Mouse (Mus musculus) thymus, postnatal 14 days (tissue): Measurements from ENCODE around the gene Ptprf.

ENCODE experiments used
- DNase-seq: peaks from one replicate; pipeline ENCODE4 v3.0.0; 2021

Gene Ptprf

DNA sequence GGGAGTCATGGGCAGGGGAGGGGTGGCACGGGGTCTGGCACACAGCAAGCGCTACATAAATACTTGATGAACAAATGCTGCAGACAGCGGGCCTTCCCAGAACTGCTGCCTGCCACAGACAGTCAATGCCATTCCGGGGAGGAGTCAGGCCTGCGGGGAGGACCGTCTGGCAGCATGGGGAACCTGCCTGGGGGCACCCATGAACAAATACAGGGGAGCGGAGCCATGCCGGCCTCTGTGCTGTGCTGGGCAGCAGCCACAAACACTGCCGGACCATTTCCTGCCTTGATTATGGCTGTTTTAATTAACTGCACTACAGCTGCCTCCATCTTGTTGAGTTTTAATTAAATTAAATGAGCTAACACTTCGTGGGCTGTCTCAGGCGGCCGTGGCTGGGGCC, 35.0 kb downstream of the Ptprf start:
- DNase-seq, result peak; percentile 38

DNA sequence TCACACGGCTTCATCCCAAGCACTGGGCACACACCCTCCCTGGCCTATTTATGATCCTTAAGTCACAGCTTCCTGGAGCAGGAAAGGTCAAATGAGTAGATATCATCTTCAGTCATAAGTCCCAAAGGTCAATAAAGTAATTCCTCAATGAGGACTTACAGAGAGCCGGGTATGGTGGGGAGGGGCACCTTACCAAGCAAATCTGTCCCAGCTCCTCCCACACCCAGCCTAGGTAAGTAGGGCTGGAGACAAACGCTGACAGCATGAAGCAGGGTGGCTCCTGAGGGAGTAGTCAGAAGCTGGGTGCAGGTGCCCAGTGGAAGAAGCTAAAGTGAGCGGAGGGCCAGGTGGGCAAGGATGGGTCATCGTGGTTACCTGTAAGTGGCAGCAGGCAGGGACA, 36.3 kb downstream of the Ptprf start:
- DNase-seq, result no peak

DNA sequence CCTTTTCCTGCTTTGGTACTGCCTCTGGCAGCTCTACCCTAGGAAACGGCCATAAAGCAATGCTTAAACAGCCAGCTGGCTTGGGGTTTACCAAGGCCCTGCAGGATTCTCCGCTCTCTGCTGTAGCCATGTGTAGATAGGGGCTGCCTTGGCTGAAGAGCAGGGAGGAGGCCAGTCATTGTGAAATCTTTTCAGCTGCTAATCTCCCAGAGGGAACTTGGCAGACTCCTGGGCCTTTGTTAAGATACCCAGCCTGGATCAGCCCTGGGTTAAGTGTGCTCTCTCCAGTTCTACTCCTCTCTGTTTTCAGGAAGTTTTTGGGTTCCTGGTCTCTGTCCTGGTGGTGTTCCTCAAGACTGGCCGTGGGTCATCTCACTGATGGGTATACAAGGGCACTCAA, 43.9 kb downstream of the Ptprf start:
- no peak for DNase-seq

DNA sequence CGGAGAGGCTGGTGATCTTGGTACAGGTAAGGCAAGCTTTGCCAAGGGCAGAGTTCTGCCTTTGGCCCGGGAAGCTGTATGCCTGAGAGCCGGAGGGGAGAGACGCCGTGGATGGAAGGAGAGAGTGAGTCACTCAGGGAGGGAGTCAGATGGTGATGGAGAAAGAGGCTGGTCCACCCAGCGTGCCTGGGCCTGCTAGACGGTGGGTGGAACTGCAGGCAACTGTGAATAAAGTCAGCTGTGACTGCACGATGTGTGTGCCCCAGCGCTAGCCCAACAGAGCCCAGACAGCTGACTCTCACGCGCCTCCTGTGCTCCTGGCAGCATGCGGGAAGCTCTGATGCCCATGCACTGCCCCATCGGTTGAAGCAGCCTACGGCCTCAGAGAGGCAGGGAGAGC, 45.4 kb downstream of the Ptprf start:
- DNase-seq, result no peak

DNA sequence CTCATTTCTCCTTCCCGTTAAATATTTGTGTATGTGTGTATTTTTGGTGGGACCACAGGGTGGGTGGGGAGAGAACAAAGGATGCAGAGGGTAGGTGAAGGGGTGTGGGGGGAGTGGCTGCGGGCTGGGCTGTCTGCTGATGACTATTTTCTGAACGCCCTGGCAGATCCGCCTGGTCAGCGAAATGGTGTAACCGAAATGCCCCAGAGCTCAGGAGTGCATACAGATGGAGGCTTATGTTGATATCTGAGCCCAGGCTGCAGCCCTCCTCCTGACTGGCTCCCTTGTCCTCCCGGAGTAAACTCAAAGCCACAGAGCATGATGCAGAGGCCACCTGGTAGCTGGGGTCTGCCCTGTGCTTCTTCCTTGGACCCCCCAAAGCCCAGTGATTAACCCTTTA, 47.4 kb downstream of the Ptprf start:
- DNase-seq, result no peak

DNA sequence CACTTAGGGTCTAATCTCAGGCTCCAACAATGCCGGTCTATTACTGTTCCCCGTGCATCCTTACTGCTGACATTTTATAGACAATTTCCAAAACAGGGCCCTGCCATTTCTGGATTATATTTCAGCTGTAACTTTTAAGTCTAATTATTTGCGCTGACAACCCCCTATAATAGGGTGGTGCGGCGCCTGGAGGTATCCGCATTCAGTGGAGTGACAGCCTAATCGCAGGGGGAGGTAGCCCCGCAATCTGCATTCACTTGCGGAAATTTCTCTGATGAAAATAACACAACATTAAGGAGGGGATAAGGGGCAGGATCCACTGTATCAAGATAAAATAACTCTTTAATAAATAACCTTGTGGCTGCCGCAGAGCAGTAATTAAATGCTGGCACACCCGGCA, 47.9 kb downstream of the Ptprf start:
- DNase-seq, result no peak

DNA sequence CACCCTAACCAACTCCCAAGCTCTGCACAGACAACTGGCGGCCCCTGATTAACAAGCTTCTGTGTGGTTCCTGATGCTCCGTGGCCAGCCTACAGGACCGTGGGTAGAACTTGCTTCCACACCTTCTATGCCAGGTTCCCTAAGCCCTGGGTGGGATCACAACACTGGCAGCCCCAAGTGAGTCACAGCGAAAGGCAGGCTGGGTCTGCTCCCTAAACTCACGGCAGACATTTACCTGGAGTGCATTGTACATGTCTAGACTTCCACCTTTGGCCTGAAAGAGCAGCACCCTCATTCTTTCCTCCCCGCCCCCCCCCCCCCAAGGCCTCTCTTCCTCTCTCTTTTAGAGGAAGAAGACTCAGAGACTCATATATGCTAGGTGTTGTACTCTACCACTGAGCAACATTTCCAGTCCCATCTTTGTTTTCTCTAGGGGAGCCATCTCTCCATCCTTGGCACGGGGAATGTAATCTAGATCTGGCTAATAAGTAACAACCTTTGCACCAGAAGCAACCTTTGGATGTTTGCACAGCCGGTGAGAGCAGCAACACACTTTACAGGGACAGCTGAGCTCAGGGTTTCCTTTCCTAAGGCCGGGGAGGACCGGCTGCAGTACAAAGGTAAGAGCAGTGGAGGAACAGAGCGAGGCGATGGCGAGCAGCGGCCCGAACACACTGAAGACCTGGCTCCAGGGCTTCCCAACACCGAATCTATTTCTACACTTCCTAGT, 51.1 kb downstream of the Ptprf start:
- DNase-seq, result no peak

DNA sequence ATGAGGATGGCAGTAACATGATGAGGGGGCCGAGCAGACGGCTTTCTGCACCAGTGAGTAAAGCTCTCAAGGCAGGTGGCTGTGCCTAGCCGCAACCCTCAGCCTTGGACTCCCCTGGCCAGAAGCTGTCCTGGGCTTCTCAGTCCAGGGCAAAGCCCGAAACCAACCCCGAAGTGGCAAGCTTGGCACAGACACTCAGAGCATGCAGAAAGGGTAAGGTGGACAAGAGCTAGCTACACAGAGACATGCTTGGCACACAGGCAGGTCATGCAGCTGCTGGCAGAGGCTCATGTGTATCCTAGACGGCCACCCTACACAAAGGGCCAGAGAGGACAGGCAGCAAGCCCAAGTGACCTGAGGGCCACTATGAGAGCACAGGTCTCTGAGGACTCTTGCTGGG, 52.5 kb downstream of the Ptprf start:
- no peak for DNase-seq

DNA sequence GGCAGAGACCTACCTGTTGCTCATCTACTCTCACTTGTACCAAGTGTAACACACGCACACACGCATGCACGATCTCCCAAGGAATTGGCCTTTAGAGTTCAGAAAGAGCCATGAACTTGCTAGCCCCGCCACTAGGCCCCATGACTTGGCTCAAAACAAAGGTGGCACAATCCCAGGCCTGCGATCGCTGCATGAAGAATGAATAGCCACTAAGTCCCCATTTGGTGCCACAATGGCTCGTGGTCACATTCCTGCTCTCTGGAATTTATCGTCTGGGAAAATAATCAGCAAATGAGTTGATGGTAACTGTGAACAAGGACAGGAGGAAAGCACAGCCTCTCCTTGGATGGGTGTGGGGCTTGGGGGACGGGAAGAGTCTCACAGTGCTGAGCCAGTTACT, 54.3 kb downstream of the Ptprf start:
- no peak for DNase-seq

DNA sequence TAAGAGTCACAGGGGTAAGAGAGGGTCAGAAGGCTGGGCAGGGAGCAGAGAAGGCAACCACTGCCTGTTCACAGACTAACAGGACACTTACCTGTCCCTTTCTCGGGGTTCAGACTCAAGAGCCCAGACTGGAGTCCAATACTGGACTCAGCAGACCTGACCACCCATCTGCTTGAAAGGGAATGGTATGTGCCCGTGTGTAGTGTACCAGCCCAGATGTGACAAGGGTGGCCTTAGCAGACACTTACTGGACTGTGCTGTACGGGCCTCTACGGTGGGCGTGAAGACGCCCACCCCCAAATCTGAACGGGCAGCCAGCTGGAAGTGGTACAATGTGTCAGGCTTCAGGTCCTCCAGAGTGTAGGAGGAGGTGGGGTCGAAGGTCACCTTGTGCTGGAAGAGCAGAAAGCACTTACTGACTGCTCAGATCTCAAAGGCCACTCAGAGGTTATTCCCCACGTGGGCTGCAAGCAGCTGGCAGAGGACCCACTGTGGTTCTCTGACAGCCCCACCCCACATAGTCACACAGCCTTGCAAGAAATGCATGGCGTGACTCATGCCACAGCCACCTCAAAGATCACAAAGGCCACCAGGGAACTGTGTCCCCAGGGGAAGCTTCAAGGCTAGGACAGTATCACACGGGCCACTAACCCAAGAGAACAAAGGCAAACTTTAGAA, 56.4 kb downstream of the Ptprf start:
- no peak for DNase-seq

DNA sequence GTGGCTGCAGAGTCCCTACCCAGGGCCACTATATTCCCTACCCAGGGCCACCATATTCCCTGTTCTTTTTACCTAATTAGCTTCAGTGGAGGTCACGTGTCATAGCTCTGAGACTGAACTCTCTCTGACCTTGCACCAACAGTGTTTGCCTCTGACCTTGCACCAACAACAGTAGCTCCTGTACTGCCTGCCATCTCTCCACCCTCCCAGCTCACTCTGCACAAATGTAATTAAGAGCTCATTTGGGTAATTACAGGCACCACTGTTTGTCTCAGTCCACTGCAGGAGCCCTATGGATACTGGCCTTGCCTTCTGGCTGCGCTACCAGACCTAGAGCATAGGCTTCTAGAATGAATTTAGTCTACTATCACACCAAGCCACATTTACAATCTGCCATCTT, 57.3 kb downstream of the Ptprf start:
- DNase-seq, result no peak

DNA sequence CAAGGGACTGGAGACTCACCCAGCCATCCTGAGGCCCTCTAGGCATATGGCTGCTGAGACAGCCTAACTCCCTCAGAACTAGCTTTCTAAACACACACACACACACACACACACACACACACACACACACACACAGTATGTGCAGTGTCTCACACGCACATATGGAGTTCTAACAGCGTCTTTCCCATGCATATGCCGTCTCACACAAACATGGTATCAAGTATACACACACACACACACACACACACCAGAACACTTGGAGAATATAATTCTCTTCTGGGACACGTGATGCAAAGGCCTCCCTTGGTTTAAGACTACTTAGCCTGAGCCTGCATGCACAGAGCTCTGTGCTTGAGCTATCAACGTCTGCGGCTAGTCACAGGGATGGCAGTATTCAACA, 59.3 kb downstream of the Ptprf start:
- DNase-seq, result no peak

DNA sequence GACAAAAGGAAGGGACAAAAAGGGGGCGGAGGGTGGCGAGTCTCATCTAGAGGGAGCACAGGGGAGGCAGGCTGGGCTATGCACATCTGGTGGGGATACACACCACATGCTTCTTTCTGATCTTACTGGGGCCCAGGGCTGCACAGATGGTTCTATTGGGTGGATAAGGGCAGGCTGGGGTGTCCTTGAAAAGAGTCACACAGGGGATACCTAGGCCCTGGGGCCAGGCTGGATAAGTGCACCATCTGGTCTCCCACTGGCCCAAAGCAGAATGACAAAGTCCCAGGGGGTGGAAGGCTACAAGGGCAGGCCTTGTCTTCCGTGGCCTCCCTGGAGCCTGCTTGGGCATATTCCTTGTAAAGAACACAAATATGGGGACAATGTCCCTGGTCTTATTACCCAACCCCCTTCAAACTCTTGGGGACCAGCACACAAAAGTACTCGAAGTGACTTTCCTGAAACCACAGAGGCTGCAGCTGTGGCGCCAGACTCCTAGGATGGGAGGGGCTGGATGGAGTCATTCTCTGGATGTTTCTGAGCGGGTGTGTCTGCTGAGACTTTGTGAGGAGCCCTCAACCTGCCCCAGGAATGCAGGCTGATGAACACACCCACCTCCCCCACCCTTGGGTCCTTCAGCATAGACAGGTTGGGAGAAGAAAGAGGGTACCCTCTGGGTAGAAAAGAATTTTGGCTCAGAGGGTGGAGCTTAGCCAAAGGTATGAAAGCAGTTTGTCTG, 62.0 kb downstream of the Ptprf start:
- DNase-seq, result no peak

DNA sequence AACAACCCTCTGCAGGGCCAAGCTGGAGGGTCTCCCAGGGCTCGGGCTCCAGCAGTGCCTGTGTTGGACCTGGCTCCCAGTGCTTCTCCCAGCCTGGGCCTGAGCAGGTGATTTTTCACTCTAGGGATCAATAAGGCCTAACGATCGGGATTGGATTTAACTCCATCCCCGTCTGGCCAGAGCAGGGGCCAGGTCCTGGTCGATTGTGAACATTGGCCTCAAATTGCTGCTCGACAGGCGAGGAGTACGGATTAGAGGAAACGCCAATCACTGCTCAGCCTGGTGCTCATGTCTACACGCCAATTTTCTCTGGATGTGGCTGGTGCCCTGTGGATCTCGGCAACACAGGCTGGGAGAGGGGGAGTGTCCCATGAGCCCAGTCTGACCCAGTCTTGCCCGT, 63.8 kb downstream of the Ptprf start:
- DNase-seq, result no peak

DNA sequence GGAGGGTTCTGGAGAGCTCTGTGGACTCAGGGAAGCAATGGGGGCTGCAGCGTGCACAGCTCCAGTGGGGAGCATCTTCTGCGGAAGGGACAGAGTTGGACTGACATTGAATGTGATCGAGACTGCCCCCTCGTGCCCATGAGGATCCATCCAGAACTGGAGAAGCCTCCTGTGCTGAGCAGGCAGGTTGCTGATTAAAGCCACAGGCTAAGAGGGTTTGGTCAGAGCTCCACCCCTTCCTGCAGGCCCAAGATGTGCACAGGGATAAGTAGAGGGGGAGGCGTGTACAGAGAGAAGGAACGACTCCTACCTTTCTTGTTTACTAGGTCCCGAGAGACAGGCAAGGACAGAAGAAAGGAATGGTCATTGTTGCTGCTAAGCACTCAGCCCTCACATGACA, 69.9 kb downstream of the Ptprf start:
- DNase-seq, result no peak

DNA sequence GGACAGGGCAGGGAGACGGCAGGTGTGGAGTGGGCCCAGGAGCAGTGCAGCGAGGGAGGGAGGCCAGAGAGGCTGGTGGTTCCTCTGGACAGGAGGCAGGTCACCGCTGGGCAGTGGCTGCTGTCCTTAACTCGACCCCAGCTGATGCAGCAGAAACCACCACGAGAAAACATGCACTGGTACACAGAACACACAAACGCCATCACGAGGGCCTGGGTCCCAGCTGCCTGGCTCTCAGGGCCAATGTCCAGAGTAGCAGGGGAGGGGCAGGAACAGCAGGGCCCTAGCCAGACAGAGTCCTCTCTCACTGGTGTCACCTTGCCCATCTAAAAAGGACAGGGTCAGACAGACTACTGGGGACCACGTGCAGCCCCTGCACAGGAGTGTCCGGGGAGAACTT, 70.4 kb downstream of the Ptprf start:
- DNase-seq, result no peak

DNA sequence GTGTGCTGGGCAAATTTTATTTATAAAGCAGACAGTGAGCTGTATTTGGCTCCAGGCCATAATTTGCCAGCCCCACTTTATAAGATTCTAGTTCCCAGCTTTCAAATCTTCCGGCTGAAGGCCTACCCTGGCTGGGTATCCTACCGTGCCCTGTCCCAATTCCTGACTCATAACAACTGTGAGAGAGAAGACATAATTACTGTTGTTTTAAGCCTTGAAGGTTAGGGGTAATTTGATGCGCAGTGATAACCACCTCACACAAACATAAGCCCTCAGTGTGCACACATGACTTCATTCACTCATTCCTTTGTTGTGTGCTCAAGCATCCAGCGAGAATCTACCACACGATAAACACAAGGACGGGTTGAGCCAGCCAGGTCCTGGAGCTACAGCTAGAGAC, 71.7 kb downstream of the Ptprf start:
- no peak for DNase-seq

DNA sequence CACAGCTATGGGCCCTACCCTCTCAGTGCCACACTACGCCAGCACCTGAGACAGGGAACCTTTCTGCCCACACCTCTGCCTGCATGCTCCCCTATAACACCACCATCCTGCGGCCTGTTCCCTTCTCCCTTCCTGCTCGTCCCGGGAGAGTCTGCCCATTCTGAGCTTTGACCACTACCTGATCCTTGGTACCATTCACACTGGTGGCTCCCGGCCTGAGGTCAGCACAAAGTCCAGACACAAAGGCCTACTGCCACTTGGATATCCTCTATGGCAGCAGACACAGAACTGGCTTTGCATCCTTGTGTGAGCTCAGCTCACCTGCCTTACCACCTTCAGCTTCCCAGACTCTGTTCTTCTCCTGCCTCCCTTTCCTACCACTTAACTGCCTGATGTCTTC, 72.7 kb downstream of the Ptprf start:
- no peak for DNase-seq

DNA sequence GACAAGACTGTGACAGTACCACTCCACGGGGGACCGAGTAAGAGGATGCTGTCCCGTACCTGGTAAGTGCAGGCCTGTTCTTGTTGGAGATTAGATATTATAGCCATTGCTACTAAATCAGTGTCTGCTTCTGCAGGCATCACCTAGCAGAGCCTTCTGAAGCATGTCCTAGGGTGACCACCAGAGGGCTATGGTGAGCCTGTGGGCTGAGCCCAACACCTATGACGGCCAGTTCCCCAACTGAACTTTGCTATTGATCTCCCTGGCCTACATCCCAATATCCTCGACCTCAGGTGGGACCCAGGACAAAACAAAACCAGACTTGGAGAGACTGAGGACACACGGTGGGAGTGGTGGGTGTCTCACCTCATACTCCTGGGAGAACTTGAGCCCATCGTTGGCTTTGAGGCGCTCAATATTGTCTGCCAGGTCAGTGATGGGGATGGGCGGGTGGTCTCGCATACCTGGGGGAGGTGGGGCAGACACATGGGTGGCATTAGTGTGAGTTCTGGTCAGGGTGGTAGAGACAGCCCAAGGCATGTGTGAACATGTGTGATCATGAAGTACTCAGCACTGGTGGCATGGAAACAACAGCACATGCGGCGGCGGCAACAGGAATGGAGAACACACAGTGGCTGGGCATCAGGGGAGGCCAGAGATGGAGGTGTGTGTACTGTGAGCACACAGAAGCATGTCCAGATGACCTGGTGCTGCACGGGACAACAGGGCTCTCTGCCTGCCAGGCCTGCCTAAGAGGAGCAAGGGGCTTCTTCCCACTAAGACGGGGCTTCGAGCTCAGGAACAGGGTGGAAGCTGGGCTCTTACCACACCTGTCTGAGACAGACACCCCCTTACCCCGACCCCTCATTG, 74.2 kb downstream of the Ptprf start:
- peak; percentile 83 for DNase-seq

DNA sequence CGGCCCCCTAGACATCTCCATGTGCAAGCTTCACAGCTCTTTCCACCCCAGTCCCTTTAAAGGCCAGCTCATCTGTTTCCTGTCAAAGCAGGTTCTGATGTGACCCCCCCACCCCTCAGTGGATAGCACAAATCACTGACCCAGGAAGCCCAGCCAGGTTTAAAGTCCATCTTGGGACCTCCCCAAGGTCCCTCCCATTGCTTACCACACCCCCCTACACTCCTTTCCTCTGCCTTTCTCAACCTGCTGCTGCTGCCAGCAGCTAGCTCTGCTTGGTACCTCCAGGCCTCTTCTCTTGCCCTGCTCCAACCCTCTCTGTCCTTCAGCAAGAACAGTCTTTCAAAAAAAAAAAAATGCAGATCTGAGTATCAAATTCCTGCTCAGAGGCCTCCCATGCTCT, 76.3 kb downstream of the Ptprf start:
- no peak for DNase-seq

DNA sequence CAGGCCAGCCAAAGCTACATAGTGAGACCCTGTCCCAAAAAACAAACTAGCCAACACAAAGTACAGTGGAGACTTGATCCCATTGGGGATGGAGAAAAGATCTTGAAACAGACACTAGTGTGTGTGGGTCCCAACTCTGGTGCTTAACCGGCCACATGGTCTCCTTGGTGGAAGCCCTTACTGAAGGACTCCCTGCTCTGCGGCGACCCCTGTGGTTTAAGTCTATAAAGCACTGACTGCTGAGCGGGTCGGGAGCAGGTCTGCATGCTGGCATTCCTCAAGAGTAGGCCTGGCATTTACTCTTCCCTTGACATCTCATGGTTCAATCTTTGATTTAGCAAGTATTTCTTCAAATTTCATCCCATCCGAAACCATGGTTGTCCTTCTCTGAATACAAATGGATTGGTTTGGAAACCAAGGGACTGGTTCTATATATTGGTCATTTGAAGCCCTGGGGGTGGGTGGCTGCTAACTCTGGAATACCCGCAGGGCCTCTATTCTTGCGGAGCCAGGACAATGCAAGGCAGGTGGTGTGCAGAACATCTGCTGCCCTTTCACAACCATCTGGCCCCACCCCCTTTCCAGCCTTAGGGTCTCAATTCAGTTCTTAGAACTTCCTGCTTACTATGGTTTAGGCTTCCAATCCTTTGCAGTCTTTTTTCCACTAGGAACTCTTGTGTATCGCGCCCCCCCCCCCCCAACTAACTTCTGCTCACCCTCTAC, 84.1 kb downstream of the Ptprf start:
- peak; percentile 24 for DNase-seq

DNA sequence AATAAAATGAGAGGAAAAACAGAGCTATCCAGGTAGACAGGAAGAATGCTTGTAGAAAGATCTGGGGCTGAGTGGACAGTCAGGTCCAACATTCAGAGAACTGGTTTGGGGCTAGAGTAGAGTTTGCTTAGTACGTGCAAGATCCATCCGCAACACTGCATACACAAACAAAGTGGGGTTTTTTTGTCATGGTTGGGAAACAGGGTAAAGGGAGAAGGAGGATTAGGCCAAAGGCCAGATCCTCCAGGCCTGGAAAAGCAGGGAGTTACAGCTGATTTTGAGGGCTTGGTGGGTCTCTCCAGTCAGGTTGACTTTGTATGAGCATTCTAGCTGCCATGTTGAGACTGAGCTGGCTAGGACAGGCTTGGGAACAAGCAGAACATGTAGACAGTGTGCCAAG, 85.3 kb downstream of the Ptprf start:
- DNase-seq, result no peak

DNA sequence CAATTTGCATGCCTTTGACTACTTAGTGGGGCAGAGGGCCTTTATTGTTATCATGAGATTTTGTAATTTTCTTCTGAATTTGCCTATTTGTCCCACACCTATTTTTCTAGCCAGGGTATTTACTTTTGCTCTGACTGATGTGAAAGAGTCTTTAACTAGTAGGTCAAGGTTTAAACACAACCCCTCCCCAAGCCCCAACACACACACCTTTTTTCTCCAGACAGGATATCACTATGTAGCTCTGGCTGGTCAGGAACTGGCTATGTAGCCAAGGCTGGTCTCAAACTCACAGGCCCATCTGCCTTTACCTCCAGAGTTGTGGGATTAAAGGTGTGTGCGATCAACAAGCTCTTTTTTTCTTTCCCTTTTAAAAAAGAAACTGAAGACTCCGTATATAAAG, 92.1 kb downstream of the Ptprf start:
- DNase-seq, result no peak
